Mouse (Mus musculus) urinary bladder, postnatal 14 days (tissue): ENCODE data around the gene Sim2.

Source experiments
- DNase-seq: peaks from one replicate; pipeline ENCODE4 v3.0.0; 2021; ENCODE audit warnings: low spot score

The Sim2 gene

DNA sequence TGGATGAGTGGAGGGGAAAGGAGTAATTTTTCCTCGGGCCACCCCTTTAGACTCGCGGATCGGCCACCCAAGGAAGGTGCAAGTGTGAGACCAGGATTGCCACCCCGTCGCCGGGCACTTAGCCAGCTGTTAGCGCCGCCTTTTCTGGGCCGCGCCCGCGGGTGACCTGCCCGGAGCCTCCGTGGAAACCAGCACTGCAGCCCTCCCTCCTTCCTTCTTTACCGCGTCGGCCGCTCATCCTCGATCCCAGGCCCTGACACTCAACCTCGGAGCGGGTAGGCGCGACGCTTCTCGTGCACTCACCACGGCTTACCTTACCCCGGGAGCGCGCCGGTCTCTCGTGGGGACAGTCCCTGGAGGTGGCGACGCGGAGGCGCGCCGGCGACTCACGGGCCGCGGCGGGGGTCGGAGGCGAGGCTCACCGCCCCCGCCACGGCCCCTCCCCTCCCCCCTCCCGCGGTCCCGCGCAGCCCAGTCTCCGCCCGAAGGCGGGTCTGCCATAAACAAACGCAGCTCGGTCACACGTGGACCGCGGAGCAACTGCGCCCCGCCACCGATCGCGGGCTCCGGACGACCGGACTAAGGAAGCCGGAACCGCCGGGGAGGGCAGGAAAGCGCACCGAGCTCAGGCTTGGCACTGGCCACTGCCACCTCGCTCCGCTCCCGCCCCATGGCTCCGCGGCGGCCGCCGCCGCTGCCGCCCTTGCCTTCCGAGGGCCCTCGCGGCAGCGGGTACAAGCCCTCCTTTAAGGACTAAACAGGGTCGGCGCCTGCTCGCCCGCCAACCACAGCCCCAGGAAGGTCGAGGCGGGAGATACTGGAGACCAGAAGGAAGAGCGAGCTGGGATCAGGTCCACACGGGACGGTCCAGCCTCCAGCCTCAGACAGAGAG is at the start of gene Sim2:
Gene Sim2, plus strand, starts transcription at position 221 of the 892 bp plus-strand sequence.
- peak; percentile 51 for DNase-seq

- DNase-seq, result no peak
Measured at GRCm38 (mm10) chr16:94037280-94037679, 47.5 kb upstream of the Sim2 start.

GRCm38 (mm10) chr16:94038272-94038985 is 46.3 kb upstream of the Sim2 start:
- DNase-seq, result peak; percentile 60

GRCm38 (mm10) chr16:94038986-94039341 is 45.8 kb upstream of the Sim2 start:
- no peak for DNase-seq

- DNase-seq, result no peak
Measured at GRCm38 (mm10) chr16:94040485-94040884, 44.2 kb upstream of the Sim2 start.

- no peak for DNase-seq
Measured at GRCm38 (mm10) chr16:94041065-94041712, 43.5 kb upstream of the Sim2 start.

GRCm38 (mm10) chr16:94043797-94044196 is 40.9 kb upstream of the Sim2 start:
- peak; percentile 12 for DNase-seq

DNA sequence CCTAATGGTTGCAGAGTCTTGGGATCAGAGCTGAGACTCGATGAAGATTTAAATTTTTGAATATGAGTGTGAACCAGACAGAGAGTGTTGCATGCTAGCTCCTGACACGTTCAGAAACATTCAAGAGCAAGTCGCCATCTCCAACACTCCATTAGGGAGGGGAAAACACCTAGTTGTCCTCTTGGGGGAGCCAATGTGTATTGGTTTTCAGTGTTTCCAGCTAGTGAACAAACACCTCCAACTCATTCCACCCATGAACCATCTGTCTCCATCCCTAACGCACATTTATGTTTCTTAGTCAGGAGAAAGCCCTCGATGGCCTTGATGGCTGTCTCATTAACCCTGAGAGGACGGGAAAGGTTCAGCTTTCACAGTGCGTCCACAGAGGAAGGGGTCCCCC is 39.7 kb upstream of the Sim2 start:
- no peak for DNase-seq

- DNase-seq, result no peak
Measured at GRCm38 (mm10) chr16:94050368-94050767, 34.4 kb upstream of the Sim2 start.

DNA sequence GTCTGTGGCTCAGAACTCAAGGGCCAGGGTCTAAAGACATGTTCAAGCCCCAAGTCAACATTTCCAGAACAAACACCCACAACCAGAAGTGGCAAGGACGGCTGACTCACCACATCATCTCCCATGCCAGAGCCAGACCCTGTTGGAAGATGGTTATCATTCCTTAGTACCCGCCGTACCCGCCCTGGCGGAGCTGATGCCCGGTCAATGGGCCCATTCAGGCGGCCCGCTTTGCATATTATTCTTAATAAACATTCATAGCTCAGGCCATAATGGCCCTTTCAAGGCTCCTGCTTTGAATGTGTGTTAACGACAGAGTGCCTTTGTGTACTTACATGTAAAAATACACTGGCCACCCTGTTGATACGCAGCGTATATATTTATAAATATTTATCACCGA is 29.6 kb upstream of the Sim2 start:
- no peak for DNase-seq

GRCm38 (mm10) chr16:94055576-94055975 is 29.2 kb upstream of the Sim2 start:
- no peak for DNase-seq

GRCm38 (mm10) chr16:94059820-94060219 is 24.9 kb upstream of the Sim2 start:
- DNase-seq, result no peak

- DNase-seq, result no peak
Measured at GRCm38 (mm10) chr16:94064211-94064610, 20.5 kb upstream of the Sim2 start.

DNA sequence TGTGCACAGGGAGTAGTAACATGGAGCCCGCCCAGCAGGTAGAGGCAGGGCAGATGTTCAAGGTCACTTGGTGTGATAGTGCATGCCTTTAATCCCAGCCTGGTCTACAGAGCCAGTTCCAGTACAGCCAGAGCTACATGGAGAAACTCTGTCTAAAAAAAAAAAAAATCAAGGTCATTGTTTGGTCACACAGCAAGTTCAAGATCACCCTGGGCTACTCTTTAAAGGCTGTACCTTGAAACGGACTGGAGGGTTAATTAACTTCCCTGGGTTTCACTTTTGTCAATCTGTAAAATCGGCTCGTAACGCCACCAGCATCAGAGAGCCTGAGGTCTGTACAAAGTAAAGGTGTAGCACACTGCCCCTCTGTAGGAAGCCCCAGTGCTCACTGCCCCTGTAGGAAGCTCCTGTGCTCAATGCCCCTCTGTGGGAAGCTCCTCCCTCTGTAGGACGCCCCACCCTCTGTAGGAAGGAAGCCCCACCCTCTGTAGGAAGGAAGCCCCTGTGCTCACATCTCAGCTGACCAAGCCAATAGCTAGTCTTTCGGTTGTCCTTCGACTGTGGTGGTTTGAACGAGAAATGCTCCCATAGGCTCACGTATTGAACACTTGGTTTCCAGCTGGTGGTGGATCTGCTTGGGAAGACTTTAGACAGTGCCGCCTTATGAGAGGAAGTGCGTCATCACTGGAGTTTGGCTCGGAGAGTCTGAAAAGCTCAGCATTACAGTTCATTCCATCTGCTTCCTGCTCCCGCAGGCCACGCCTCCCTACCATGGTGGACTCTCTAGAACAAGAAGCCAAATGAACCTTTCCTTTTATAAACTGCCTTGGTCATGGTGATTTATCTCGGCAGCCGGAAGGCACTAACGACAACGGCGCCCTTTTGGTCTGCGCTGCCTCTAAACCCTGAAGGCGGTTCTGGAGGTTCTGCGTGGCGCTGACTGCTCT is 18.7 kb upstream of the Sim2 start:
- DNase-seq, result no peak

DNA sequence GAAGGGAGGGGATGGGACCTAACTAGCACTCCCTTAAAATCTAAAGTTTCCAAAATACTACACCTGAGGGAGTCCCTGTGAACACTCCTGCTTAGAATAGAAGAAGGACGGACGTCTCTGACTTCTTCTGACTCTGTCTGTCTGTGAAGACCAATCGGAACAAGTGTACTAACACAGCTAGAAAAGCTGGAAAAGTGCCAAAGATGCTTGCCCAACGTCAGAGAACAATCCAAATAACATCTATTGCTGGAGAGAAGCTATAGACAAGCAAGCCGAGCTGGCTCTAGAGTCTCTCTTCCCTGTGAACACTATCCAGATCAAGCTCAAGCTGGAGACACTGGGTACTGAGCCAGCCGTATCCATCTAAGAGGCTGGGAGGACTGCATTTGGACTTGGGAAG is 18.0 kb upstream of the Sim2 start:
- no peak for DNase-seq

DNA sequence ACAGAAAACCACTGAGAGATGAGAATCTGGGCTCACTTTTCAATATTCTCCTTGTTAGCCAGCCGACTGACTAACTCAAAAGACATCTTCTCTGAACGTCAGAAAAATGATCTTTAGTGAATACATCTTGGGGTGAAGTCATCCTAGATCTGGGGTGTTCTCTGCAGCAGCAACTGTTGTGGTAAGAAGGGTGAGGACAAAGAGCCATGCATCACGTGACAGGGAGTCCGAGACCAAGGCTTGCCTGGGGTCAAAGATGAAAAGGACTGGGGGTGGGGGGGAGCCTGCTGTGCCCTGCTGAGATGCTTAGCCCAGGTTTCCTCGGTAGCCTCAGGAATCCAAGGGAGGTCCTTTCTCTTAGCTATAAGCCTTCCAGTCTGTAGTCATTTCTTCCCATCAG is 17.5 kb upstream of the Sim2 start:
- DNase-seq, result no peak

DNA sequence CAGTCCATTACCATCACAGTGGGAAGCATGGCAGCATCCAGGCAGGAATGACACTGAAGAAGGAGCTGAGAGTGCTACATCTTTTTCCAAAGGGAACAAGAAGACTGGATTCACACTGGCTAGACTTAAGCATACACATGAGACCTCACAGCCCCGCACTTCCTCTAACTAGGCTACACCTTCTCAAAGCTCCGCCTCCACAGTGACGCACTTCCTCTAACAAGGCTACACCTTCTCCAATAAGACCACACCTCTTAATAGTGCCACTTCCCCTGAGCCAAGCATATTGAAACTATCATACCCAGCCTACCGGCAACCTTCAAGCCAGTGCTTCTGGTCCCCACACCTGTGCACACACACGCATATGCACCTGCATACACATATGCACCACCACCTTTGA is 15.7 kb upstream of the Sim2 start:
- DNase-seq, result no peak

DNA sequence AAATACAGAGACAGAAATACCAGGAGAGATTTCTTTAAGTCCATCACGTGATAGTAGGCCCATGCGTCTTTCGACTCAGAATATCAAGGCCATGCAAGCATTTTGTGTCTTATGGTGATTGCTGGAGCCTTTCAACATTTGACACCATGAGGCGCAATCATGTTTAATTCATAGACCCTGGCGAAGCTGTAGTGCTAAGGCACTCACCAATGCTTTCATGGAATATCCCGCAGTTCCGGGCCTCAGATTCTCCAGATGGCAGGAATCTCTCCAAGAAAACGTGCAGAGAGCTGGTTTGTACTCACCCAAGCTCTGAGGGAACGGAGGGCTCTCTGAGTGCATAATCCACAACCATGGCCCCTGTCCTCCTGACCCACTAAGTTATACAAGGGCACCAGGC is 13.8 kb upstream of the Sim2 start:
- DNase-seq, result no peak

- no peak for DNase-seq
Measured at GRCm38 (mm10) chr16:94071468-94071867, 13.3 kb upstream of the Sim2 start.

DNA sequence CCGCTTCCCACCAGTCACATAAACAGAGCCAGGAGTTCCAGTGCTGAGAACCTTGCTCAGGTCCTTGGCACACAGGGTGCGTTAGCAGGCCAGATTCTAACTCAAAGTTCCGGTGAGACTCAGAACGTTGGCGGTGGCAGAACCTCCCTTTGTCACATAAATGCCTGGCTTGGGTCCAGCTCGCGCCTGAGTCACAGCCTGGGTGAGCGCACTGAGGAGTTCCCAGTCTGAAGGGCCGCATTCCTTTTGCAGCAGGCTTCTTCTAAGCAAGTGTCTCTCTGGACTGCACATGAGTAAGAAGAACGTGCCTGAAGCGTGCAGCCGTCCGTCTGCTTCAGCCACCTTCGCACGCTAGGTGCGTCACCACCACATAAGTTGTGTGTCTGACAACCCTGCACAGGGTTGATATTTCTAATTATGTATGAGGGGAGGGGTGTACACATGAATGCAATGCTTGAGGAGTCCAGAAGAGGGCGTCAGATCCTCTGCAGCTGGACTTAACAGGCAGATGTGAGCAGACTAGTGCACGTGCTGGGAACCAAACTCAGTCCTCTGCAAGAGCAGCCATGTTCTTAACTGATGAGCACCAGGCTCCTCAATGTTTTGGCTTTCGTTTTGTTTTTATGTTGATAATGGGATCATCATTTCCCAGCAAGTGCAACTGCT is 9.2 kb upstream of the Sim2 start:
- DNase-seq, result peak; percentile 87
